Mouse (Mus musculus): ENCODE data around the gene Zfp408. TPM values are rescaled to one million over a fixed set of nuclear protein-coding genes. Genes with fewer than 3 reads are reported as not detected.

The Zfp408 gene
- polyA plus RNA-seq, 1 experiment from 2014 or later = 11.2 TPM

- Histone ChIP-seq H3K9me3 (replicated peaks; ENCODE audit: control insufficient read depth, low read length, poor library complexity, severe bottlenecking) (no peaks in the 10 kb centered on the region), H3K27me3 (ENCODE audit: control insufficient read depth, insufficient read depth, low read depth, low read length) (no peaks in the 10 kb centered on the region), H3K4me2 (ENCODE audit: low read length) (no peak overlapping the region), H3K9ac (ENCODE audit: low read depth, low read length) (no peak overlapping the region), H3K36me3 (ENCODE audit: control insufficient read depth, insufficient read depth, low read length) (peaks cover 31% of the 10 kb centered on the region), H3K4me3 (ENCODE audit: low read depth, low read length) (no peak overlapping the region), H3K4me1 (ENCODE audit: control insufficient read depth, insufficient read depth, low read length) (peaks cover 12% of the 10 kb centered on the region), H3K27ac (ENCODE audit: low read length) (no peak overlapping the region)
- no peak for ATAC-seq
- 80% methylated on average over 8 of the region's 8 CpGs for WGBS
Measured at GRCm38 (mm10) chr2:91656774-91657173, 7.2 kb upstream of the Zfp408 start.

GRCm38 (mm10) chr2:91655827-91656226 lies 6.2 kb upstream of the Zfp408 start:
- no peak overlapping the region for H3K27ac ChIP-seq (ENCODE audit: low read length)
- no peaks in the 10 kb centered on the region for H3K9me3 ChIP-seq (replicated peaks; ENCODE audit: control insufficient read depth, low read length, poor library complexity, severe bottlenecking)
- peaks cover 28% of the 10 kb centered on the region for H3K36me3 ChIP-seq (ENCODE audit: control insufficient read depth, insufficient read depth, low read length)
- no peak for ATAC-seq
- peaks cover 21% of the 10 kb centered on the region for H3K4me1 ChIP-seq (ENCODE audit: control insufficient read depth, insufficient read depth, low read length)
- H3K4me3 ChIP-seq (ENCODE audit: low read depth, low read length) = no peak overlapping the region
- H3K27me3 ChIP-seq (ENCODE audit: control insufficient read depth, insufficient read depth, low read depth, low read length) = no peaks in the 10 kb centered on the region
- H3K4me2 ChIP-seq (ENCODE audit: low read length) = no peak overlapping the region
- WGBS = 84% methylated on average over 6 of the region's 6 CpGs
- no peak overlapping the region for H3K9ac ChIP-seq (ENCODE audit: low read depth, low read length)

GRCm38 (mm10) chr2:91655388-91655787 lies 5.8 kb upstream of the Zfp408 start:
- 94% methylated on average over 5 of the region's 5 CpGs for WGBS

GRCm38 (mm10) chr2:91652863-91653262 lies 3.3 kb upstream of the Zfp408 start:
- Histone ChIP-seq H3K27ac (ENCODE audit: low read length) (no peak overlapping the region), H3K4me1 (ENCODE audit: control insufficient read depth, insufficient read depth, low read length) (peaks cover 32% of the 10 kb centered on the region), H3K36me3 (ENCODE audit: control insufficient read depth, insufficient read depth, low read length) (peaks cover 20% of the 10 kb centered on the region), H3K4me2 (ENCODE audit: low read length) (no peak overlapping the region), H3K9ac (ENCODE audit: low read depth, low read length) (no peak overlapping the region), H3K4me3 (ENCODE audit: low read depth, low read length) (no peak overlapping the region), H3K27me3 (ENCODE audit: control insufficient read depth, insufficient read depth, low read depth, low read length) (no peaks in the 10 kb centered on the region), H3K9me3 (replicated peaks; ENCODE audit: control insufficient read depth, low read length, poor library complexity, severe bottlenecking) (no peaks in the 10 kb centered on the region)
- 42% methylated on average over 6 of the region's 6 CpGs for WGBS
- no peak for ATAC-seq

More at GRCm38 (mm10) chr2:91655388-91655787, 5.8 kb upstream of the Zfp408 start:
- Histone ChIP-seq H3K4me3 (ENCODE audit: low read depth, low read length) (no peak overlapping the region), H3K36me3 (ENCODE audit: control insufficient read depth, insufficient read depth, low read length) (peaks cover 27% of the 10 kb centered on the region), H3K4me1 (ENCODE audit: control insufficient read depth, insufficient read depth, low read length) (peaks cover 24% of the 10 kb centered on the region), H3K9ac (ENCODE audit: low read depth, low read length) (no peak overlapping the region), H3K27ac (ENCODE audit: low read length) (no peak overlapping the region), H3K4me2 (ENCODE audit: low read length) (no peak overlapping the region), H3K27me3 (ENCODE audit: control insufficient read depth, insufficient read depth, low read depth, low read length) (no peaks in the 10 kb centered on the region), H3K9me3 (replicated peaks; ENCODE audit: control insufficient read depth, low read length, poor library complexity, severe bottlenecking) (no peaks in the 10 kb centered on the region)
- no peak for ATAC-seq

- 0 out of 2 replicates have a peak overlapping the region, but pooled peaks have one; percentile 30 for H3K9ac ChIP-seq (ENCODE audit: low read depth, low read length)
- H3K27ac ChIP-seq (ENCODE audit: low read length) = no peak overlapping the region
- WGBS = 86% methylated on average over 14 of the region's 14 CpGs
- H3K36me3 ChIP-seq (ENCODE audit: control insufficient read depth, insufficient read depth, low read length) = peaks cover 22% of the 10 kb centered on the region
- no peak overlapping the region for H3K4me2 ChIP-seq (ENCODE audit: low read length)
- peaks cover 32% of the 10 kb centered on the region for H3K4me1 ChIP-seq (ENCODE audit: control insufficient read depth, insufficient read depth, low read length)
- H3K27me3 ChIP-seq (ENCODE audit: control insufficient read depth, insufficient read depth, low read depth, low read length) = no peaks in the 10 kb centered on the region
- no peak overlapping the region for H3K4me3 ChIP-seq (ENCODE audit: low read depth, low read length)
- no peak for ATAC-seq
- no peaks in the 10 kb centered on the region for H3K9me3 ChIP-seq (replicated peaks; ENCODE audit: control insufficient read depth, low read length, poor library complexity, severe bottlenecking)
Measured at GRCm38 (mm10) chr2:91651458-91652258, 2.1 kb upstream of the Zfp408 start.

DNA sequence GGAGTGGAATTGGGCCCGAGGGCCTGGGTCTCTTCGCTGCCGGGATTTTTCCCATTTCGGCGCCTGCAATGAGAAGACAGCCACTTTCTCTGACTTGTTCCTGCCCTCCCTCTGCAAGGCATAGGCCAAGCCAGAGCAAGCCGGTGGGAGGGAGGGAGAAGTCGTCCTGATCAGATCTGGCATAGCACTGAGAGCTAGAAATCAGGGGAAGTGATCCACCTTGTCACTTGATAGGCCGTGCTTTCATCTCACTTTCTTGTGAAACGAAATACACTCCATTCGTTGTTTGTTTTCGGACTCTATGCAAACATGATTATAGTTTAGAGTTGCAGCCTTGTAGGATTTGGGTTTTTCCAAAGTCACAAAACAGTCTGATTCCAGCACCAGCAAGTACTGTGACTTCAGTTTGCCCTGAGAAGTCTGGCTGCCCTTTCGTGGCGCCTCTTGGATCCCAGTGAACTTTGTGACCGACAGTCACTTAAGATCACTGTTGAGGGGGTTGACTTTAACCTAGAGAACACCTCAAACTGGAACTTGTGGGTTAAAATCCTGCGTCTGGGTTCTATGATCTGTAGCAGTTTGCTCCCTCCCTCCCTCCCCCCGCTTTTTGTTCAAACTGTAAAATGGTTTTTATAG lies 887 bp upstream of the Zfp408 start:
- ATAC-seq = peak; percentile 50
- WGBS = 17% methylated on average over 16 of the region's 16 CpGs
- Histone ChIP-seq H3K4me1 (ENCODE audit: control insufficient read depth, insufficient read depth, low read length) (peaks cover 32% of the 10 kb centered on the region), H3K9ac (ENCODE audit: low read depth, low read length) (peak overlapping the region; percentile 96), H3K4me3 (ENCODE audit: low read depth, low read length) (peak overlapping the region; percentile 96), H3K27me3 (ENCODE audit: control insufficient read depth, insufficient read depth, low read depth, low read length) (no peaks in the 10 kb centered on the region), H3K4me2 (ENCODE audit: low read length) (peak overlapping the region; percentile 83), H3K27ac (ENCODE audit: low read length) (peak overlapping the region; percentile 91), H3K9me3 (replicated peaks; ENCODE audit: control insufficient read depth, low read length, poor library complexity, severe bottlenecking) (no peaks in the 10 kb centered on the region), H3K36me3 (ENCODE audit: control insufficient read depth, insufficient read depth, low read length) (peaks cover 29% of the 10 kb centered on the region)

DNA sequence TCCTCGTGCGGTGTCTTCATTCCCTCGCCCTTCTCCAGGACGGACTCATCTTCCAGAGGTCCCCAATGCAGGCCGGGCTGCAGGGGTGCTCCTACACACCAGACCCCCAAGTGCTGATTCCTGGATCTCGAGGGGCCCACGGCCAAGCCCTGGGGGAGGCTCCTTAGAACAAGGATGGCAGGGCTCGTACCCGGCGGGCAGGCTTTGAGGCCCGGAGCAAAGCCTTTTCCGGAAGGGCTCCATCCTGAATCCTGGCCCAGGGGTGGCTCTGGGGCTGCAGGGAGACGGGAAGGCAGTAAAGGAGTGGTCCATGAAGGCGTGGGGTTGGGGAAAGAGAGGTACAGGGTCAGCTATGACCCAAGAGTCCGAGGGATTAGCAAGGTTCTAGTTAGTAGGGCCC lies 439 bp downstream of the Zfp408 start:
- peak; percentile 44; the same call in 1 of the 2 replicates for ATAC-seq
- 2% methylated on average over 15 of the region's 15 CpGs for WGBS
- Histone ChIP-seq H3K4me1 (ENCODE audit: control insufficient read depth, insufficient read depth, low read length) (peaks cover 32% of the 10 kb centered on the region), H3K4me2 (ENCODE audit: low read length) (peak overlapping the region; percentile 100), H3K9me3 (replicated peaks; ENCODE audit: control insufficient read depth, low read length, poor library complexity, severe bottlenecking) (no peaks in the 10 kb centered on the region), H3K36me3 (ENCODE audit: control insufficient read depth, insufficient read depth, low read length) (peaks cover 33% of the 10 kb centered on the region), H3K9ac (ENCODE audit: low read depth, low read length) (peak overlapping the region; percentile 96), H3K27ac (ENCODE audit: low read length) (peak overlapping the region; percentile 91), H3K4me3 (ENCODE audit: low read depth, low read length) (peak overlapping the region; percentile 96), H3K27me3 (ENCODE audit: control insufficient read depth, insufficient read depth, low read depth, low read length) (no peaks in the 10 kb centered on the region)

DNA sequence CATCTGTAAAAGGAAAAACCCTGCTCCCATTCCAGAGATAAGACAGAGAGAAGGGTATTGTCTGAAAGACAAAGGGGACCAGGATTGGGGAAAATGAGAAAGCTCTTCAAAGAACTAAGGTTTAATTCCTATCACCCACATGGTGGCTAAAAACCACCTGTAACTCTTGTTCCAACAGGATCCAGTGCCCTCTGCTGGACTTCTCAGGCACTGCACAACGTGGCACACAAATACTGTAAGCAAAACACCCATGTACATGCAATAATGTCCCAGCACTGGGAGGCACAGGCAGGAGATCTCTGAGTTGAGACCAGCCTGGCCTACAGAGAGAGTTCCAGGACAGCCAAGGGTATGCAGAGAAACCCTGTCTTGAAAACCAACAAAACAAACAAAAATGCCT lies 2.9 kb downstream of the Zfp408 start:
- 38% methylated on average over 1 of the region's 1 CpGs for WGBS

DNA sequence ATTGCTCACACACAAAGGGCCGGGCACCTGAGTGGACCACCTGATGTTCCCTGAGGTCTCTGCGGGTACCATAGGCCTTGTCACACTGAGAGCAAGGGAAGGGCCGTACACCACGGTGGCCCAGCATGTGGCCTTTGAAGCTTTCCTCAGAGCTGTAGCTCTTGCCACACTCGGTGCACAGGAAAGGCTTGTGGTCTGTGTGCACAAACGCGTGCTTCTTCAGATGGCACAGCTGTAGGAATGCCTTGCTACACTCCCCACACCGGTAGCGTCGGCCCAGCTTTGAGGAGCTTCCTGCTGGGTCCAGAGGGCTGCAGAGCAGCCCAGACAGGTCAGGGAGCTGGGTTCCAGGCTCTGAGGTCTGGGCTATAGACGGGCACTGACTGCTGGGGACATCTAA lies 3.8 kb downstream of the Zfp408 start:
- Histone ChIP-seq H3K9ac (ENCODE audit: low read depth, low read length) (no peak overlapping the region), H3K9me3 (replicated peaks; ENCODE audit: control insufficient read depth, low read length, poor library complexity, severe bottlenecking) (no peaks in the 10 kb centered on the region), H3K4me2 (ENCODE audit: low read length) (no peak overlapping the region), H3K4me3 (ENCODE audit: low read depth, low read length) (no peak overlapping the region), H3K27me3 (ENCODE audit: control insufficient read depth, insufficient read depth, low read depth, low read length) (no peaks in the 10 kb centered on the region), H3K4me1 (ENCODE audit: control insufficient read depth, insufficient read depth, low read length) (peaks cover 11% of the 10 kb centered on the region), H3K27ac (ENCODE audit: low read length) (no peak overlapping the region), H3K36me3 (ENCODE audit: control insufficient read depth, insufficient read depth, low read length) (peaks cover 31% of the 10 kb centered on the region)
- ATAC-seq = no peak
- 93% methylated on average over 11 of the region's 11 CpGs for WGBS

More for the DNA sequence above, 2.9 kb downstream of the Zfp408 start:
- peaks cover 20% of the 10 kb centered on the region for H3K4me1 ChIP-seq (ENCODE audit: control insufficient read depth, insufficient read depth, low read length)
- H3K4me2 ChIP-seq (ENCODE audit: low read length) = no peak overlapping the region
- ATAC-seq = no peak
- H3K27ac ChIP-seq (ENCODE audit: low read length) = no peak overlapping the region
- no peaks in the 10 kb centered on the region for H3K27me3 ChIP-seq (ENCODE audit: control insufficient read depth, insufficient read depth, low read depth, low read length)
- H3K4me3 ChIP-seq (ENCODE audit: low read depth, low read length) = no peak overlapping the region
- no peak overlapping the region for H3K9ac ChIP-seq (ENCODE audit: low read depth, low read length)
- no peaks in the 10 kb centered on the region for H3K9me3 ChIP-seq (replicated peaks; ENCODE audit: control insufficient read depth, low read length, poor library complexity, severe bottlenecking)
- peaks cover 32% of the 10 kb centered on the region for H3K36me3 ChIP-seq (ENCODE audit: control insufficient read depth, insufficient read depth, low read length)

All from midbrain, embryonic 16.5 days (tissue).